Mouse (Mus musculus) limb, embryonic 10.5 days (tissue): ENCODE data around the gene Mrtfb. TPM values are rescaled to one million over a fixed set of nuclear protein-coding genes. Genes with fewer than 3 reads are reported as not detected.
"Not testable (repeated sequence)": the region's sequence is repeated elsewhere in the genome, so short reads cannot be mapped to it uniquely, and the experiment has no call there.

Experiments
- DNase-seq: peaks from one replicate; pipeline ENCODE4 v3.0.0-alpha.2; 2017; ENCODE audit warnings: low spot score
- H3K27ac ChIP-seq: fragments of 300-500 bp; sonication (generic); 2 replicates; pipeline ENCODE4 v1.5.1; 2016; ENCODE audit warnings: mild to moderate bottlenecking
- H3K27me3 ChIP-seq: fragments of 300-500 bp; sonication (generic); 2 replicates; pipeline ENCODE4 v1.6.1; 2016; ENCODE audit warnings: low read depth, mild to moderate bottlenecking; ENCODE audit not compliant: poor library complexity, severe bottlenecking
- H3K36me3 ChIP-seq: fragments of 300-500 bp; sonication (generic); 2 replicates; pipeline ENCODE4 v1.6.1; 2016; ENCODE audit warnings: mild to moderate bottlenecking, moderate library complexity
- H3K4me1 ChIP-seq: fragments of 300-500 bp; sonication (generic); 2 replicates; pipeline ENCODE4 v1.6.1; 2016
- H3K4me3 ChIP-seq: fragments of 300-500 bp; sonication (generic); 2 replicates; pipeline ENCODE4 v1.5.1; 2016; ENCODE audit warnings: mild to moderate bottlenecking, moderate library complexity
- H3K9me3 ChIP-seq: fragments of 300-500 bp; sonication (generic); replicated peaks from 2 replicates; pipeline ENCODE4 v1.6.1; 2016; ENCODE audit warnings: mild to moderate bottlenecking
- WGBS: fragments of 180-500 bp; shearing (Covaris S2); methylation state at CpG from one replicate; pipeline ENCODE4 v1.1.7; 2016; 5-methylcytosine and 5-hydroxymethylcytosine counted together
- polyA plus RNA-seq: library from polyadenylated mRNA; unstranded; fragments of >200 nt; fragmentation: Nextera tagmentation; extraction: Ambion mirVana; gene quantifications from 2 replicates; pipeline ENCODE4 v1.2.1, GENCODE M21; 2016

Mrtfb gene
- polyA plus RNA-seq, 1 experiment from 2014 or later: 21.3 TPM

DNA sequence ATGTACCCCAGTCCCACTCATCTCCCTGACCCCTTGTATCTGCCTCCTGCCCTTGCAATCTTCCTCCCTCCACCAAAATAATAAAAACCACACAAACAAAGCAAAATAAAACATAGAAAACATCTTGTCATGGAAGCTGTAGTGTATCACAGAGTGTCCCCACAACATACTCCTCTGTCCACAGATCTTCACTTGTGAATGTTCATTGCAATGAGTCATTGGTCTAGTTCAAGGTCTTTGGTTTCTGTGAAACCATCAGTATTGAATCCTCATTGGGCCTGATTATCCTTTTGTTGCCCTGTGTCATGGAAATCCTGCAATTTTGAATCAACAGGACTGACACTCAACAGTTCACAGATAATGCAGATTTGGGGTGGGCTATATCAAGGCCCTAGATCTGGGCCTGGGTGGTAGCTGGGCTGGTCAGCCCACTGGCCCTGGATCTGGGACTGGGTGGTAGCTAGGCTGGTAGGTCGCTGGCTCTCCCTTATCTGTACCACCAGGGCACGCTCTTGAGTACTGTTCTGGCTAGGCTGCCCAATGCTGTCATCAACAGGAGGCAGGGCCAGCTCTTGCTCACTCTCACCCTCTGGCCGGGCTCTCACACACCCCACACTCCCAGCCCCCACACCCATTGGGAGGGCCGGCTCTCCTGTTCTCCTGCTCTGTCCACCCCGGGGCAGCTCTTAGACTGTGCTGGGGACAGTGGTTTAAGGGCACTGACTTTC lies 80.4 kb downstream of the Mrtfb start:
- H3K4me3 ChIP-seq: no peak overlapping the region
- DNase-seq: no peak
- no peaks in the 10 kb centered on the region for H3K36me3 ChIP-seq
- no peak overlapping the region for H3K27ac ChIP-seq
- 70% methylated on average over 5 of the region's 5 CpGs for WGBS
- H3K4me1 ChIP-seq: peaks cover 10% of the 10 kb centered on the region
- no peaks in the 10 kb centered on the region for H3K27me3 ChIP-seq
- no peaks in the 10 kb centered on the region for H3K9me3 ChIP-seq

DNA sequence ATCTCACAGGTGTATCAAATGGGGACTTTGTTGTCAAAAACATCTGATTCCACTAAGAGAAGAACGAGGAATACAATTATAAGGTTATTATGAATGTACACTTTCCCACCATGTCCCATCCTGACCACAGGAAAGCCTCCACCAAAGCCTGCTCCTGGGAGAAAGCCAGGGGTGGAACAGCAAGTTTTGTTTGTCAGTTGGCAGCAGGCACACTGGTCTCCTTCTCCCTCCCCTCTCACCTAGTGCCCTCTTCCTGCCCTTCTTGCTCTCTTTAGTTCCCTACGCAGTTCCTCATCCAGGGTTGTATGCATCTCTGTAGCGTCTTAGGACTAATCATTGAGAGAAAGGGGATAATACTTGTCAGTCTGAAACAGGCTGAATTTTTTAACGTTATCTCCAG lies 81.8 kb downstream of the Mrtfb start:
- Histone ChIP-seq H3K36me3 (no peaks in the 10 kb centered on the region), H3K4me3 (no peak overlapping the region), H3K4me1 (peaks cover 10% of the 10 kb centered on the region), H3K27me3 (no peaks in the 10 kb centered on the region), H3K27ac (no peak overlapping the region), H3K9me3 (no peaks in the 10 kb centered on the region)
- 82% methylated on average over 4 of the region's 4 CpGs for WGBS
- no peak for DNase-seq

GRCm38 (mm10) chr16:13339433-13339832 lies 83.2 kb downstream of the Mrtfb start:
- no peak for DNase-seq
- WGBS: 89% methylated on average over 6 of the region's 6 CpGs

DNA sequence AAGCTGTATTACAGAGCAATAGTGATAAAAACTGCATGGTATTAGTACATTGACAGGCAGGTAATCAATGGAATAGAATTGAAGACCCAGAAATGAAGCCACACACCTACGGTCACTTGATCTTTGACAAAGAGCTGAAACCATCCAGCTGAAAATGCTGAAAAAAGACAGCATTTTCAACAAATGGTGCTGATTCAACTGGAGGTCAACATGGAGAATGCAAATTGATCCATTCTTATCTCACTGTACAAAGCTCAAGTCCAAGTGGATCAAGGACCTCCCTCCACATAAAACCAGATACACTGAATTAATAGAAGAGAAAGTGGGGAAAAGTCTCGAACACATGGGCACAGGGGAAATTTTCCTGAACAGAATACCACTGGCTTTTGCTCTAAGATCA lies 89.5 kb downstream of the Mrtfb start:
- not testable (repeated sequence) for H3K36me3 ChIP-seq, H3K27me3 ChIP-seq, H3K4me3 ChIP-seq, H3K27ac ChIP-seq, DNase-seq, H3K4me1 ChIP-seq, H3K9me3 ChIP-seq
- WGBS: 95% methylated on average over 2 of the region's 2 CpGs

More at GRCm38 (mm10) chr16:13339433-13339832, 83.2 kb downstream of the Mrtfb start:
- peaks cover 10% of the 10 kb centered on the region for H3K4me1 ChIP-seq
- H3K27ac ChIP-seq: no peak overlapping the region
- no peaks in the 10 kb centered on the region for H3K27me3 ChIP-seq
- H3K9me3 ChIP-seq: no peaks in the 10 kb centered on the region
- H3K36me3 ChIP-seq: no peaks in the 10 kb centered on the region
- H3K4me3 ChIP-seq: no peak overlapping the region

- DNase-seq: no peak
- Histone ChIP-seq H3K4me3 (no peak overlapping the region), H3K36me3 (no peaks in the 10 kb centered on the region), H3K27me3 (no peaks in the 10 kb centered on the region), H3K4me1 (no peaks in the 10 kb centered on the region), H3K9me3 (no peaks in the 10 kb centered on the region), H3K27ac (no peak overlapping the region)
- WGBS: 88% methylated on average over 4 of the region's 4 CpGs
Observed at GRCm38 (mm10) chr16:13350729-13351128, 94.4 kb downstream of the Mrtfb start.

DNA sequence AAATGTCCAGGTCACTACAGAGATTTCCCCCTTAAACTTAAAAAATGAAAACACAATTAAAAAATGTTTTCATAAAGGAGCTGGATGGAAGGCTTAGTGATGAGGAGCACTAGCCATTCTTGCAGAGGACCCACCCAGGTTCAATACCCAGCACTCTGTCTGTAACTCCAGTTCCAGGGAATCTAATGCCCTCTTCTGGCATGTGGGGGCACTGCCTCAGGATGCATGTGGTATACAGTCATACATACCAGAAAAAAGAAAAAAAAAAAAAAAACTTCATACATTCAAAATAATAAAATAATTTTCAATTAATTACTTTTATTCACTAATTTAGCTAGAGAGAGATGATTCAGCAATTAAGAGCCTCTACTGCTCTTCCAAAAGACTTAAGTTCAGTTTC lies 95.0 kb downstream of the Mrtfb start:
- no peaks in the 10 kb centered on the region for H3K36me3 ChIP-seq
- no peak for DNase-seq
- H3K9me3 ChIP-seq: no peaks in the 10 kb centered on the region
- H3K27ac ChIP-seq: no peak overlapping the region
- H3K4me3 ChIP-seq: no peak overlapping the region
- no peaks in the 10 kb centered on the region for H3K4me1 ChIP-seq
- no peaks in the 10 kb centered on the region for H3K27me3 ChIP-seq

- no peak overlapping the region for H3K27ac ChIP-seq
- no peak overlapping the region for H3K4me3 ChIP-seq
- peaks cover 16% of the 10 kb centered on the region for H3K4me1 ChIP-seq
- no peaks in the 10 kb centered on the region for H3K36me3 ChIP-seq
- DNase-seq: no peak
- no peaks in the 10 kb centered on the region for H3K9me3 ChIP-seq
- 88% methylated on average over 4 of the region's 4 CpGs for WGBS
- H3K27me3 ChIP-seq: no peaks in the 10 kb centered on the region
Observed at GRCm38 (mm10) chr16:13353927-13354326, 97.6 kb downstream of the Mrtfb start.

GRCm38 (mm10) chr16:13354431-13354830 lies 98.2 kb downstream of the Mrtfb start:
- H3K27ac ChIP-seq: no peak overlapping the region
- no peaks in the 10 kb centered on the region for H3K27me3 ChIP-seq

DNA sequence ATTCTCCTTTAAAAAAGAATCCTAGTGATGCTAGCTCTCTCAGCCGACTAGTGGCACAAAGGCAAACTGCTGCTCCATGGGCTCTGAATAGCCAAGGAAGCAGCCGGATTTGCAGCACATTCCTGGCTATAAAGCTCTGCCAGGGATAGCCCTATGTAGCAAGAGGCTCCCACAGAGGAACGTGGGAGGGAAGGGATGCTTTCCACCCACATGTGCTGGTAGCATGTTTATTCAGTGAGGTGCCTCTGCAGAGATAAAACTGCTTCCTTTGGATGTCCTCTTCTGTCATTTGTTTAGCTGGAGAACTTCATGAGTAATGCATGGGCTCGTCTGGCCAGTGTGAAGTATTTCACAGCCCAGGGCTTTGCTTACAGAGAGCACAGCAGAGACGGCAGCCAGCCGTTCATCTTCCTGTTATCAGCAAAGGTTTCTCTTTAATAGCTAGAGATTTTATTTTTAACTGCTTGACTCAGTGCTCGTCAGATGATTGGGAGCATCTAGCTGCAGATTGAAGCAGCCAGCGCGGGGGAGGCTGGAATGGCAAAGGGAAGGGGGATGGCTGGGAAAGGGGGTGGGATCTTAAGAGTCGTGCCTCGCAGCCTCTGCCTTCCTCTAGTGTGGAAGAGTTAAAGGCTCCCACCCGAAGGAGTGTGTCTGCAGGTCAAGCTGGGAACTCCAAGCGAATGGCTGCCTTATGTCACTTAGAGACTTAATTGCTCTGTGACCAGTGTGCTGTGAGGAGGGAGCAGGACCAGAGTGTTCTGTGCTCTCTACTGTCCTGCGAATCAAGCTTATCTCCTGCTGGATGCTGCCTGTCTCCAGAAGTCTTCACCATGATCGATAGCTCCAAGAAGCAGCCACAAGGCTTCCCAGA lies 101.8 kb downstream of the Mrtfb start:
- H3K4me3 ChIP-seq: peak overlapping the region; percentile 32
- 8% methylated on average over 15 of the region's 15 CpGs for WGBS
- no peaks in the 10 kb centered on the region for H3K9me3 ChIP-seq
- H3K27ac ChIP-seq: no peak overlapping the region; the same call in 1 of the 2 replicates
- H3K36me3 ChIP-seq: no peaks in the 10 kb centered on the region
- peaks cover 23% of the 10 kb centered on the region for H3K4me1 ChIP-seq
- no peaks in the 10 kb centered on the region for H3K27me3 ChIP-seq
- DNase-seq: peak; percentile 47

More at GRCm38 (mm10) chr16:13354431-13354830, 98.2 kb downstream of the Mrtfb start:
- H3K4me3 ChIP-seq: no peak overlapping the region
- WGBS: 87% methylated on average over 5 of the region's 5 CpGs
- no peak for DNase-seq
- no peaks in the 10 kb centered on the region for H3K36me3 ChIP-seq
- H3K9me3 ChIP-seq: no peaks in the 10 kb centered on the region
- peaks cover 20% of the 10 kb centered on the region for H3K4me1 ChIP-seq

DNA sequence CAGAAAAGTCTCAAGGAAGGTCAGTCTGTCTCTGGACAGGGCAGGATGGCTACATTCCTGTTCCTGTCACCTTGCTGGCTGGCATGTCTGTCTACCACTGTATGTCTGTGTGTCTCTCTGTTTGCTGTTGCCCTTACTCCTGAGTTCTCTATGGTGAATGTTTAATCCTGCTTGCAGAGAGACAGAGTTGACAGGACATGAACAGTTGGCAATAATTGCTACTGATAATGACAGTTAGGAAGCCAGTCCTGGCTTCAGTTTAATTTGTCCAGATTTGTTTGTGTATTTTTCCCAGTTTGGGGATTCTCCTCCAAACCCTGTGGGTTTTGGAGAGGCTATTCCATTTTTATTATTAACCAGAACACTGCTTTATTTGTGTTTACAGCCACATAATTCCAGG lies 102.5 kb downstream of the Mrtfb start:
- Histone ChIP-seq H3K9me3 (no peaks in the 10 kb centered on the region), H3K36me3 (no peaks in the 10 kb centered on the region), H3K27me3 (no peaks in the 10 kb centered on the region), H3K4me1 (peaks cover 23% of the 10 kb centered on the region), H3K27ac (no peak overlapping the region), H3K4me3 (no peak overlapping the region)
- DNase-seq: no peak

- Histone ChIP-seq H3K4me1 (peaks cover 23% of the 10 kb centered on the region), H3K27ac (no peak overlapping the region), H3K27me3 (no peaks in the 10 kb centered on the region), H3K9me3 (no peaks in the 10 kb centered on the region), H3K4me3 (no peak overlapping the region), H3K36me3 (no peaks in the 10 kb centered on the region)
- WGBS: 50% methylated on average over 9 of the region's 9 CpGs
- DNase-seq: no peak
Observed at GRCm38 (mm10) chr16:13359405-13359858, 103.2 kb downstream of the Mrtfb start.

DNA sequence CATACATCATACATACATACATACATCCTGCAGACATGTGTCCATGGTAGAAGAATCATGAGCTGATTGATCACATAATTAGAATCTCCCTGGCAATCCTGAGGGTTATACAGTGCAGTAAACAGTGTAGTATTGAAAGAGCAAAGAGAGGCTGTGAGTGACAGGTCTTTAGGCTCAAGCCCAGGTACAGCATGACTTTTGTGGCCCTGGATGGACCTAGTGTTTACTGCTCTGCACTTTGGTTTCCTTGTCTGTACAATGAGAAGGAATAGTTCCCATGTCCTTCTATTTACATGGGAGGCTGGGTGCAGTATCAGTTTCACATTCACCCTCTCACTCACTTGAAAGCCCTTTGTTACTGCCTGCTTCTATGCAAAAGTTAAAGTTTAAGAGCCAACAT lies 103.9 kb downstream of the Mrtfb start:
- Histone ChIP-seq H3K9me3 (no peaks in the 10 kb centered on the region), H3K4me3 (no peak overlapping the region), H3K27me3 (no peaks in the 10 kb centered on the region), H3K27ac (no peak overlapping the region), H3K4me1 (peaks cover 23% of the 10 kb centered on the region), H3K36me3 (no peaks in the 10 kb centered on the region)
- no peak for DNase-seq

GRCm38 (mm10) chr16:13360835-13361234 lies 104.6 kb downstream of the Mrtfb start:
- Histone ChIP-seq H3K9me3 (no peaks in the 10 kb centered on the region), H3K27me3 (no peaks in the 10 kb centered on the region), H3K4me1 (peaks cover 23% of the 10 kb centered on the region), H3K36me3 (no peaks in the 10 kb centered on the region), H3K27ac (no peak overlapping the region), H3K4me3 (no peak overlapping the region)
- WGBS: 88% methylated on average over 5 of the region's 5 CpGs
- no peak for DNase-seq
